Mouse (Mus musculus) left cerebral cortex, postnatal 25 days (tissue): Measurements from ENCODE around the gene Ndufa7. TPM values are rescaled to one million over a fixed set of nuclear protein-coding genes. Genes with fewer than 3 reads are reported as not detected.
A peak's percentile ranks its signal among the peaks of the same experiment; 100 is the strongest.
"Not testable (repeated sequence)": the region's sequence is repeated elsewhere in the genome, so short reads cannot be mapped to it uniquely, and the experiment has no call there.

ENCODE experiments used
- DNase-seq, 2 experiments: peaks; one replicate each; pipeline ENCODE4 v3.0.0; 2022; ENCODE audit warnings: low spot score in 2 of 2, mixed read lengths in 1 of 2
- intact Hi-C: fragments of 180-260 bp; cut with DNase I; formaldehyde crosslinking; loops from one replicate; pipeline ENCODE4 v1.15.1; 2025
- microRNA-seq, 2 experiments: library from miRNA; unstranded; fragments of <30 nt; microRNA quantifications; one replicate each; pipeline ENCODE4 v1.2.0; 2022
- total RNA-seq, 2 experiments: library from RNA; stranded (reverse); gene quantifications; 2 replicates each; pipeline ENCODE4 v1.2.3; 2021

The Ndufa7 gene
- total RNA-seq, 2 experiments from 2014 or later = 196 to 205 TPM

DNA sequence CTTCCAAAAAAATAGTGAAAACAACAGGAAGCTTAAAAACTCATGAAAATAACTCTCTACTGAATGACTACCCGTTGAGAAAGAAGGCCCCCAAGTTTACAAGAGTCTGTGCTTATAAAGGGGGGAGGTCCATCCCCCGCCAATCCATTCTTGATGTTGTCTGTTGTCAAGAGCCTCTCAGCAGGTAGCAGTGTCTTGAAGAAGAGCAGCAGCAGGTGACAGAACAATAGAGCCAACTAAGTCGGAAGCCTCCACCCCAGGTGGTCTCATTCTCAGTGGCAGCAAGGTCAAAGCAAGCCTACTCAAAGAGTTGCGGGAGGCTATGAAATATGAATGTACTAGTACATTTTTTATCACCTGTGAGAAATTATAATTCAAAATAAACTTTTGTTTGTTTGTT is 33.4 kb downstream of the Ndufa7 start:
- DNase-seq = no peak
- intact Hi-C loops = no loop called here

DNA sequence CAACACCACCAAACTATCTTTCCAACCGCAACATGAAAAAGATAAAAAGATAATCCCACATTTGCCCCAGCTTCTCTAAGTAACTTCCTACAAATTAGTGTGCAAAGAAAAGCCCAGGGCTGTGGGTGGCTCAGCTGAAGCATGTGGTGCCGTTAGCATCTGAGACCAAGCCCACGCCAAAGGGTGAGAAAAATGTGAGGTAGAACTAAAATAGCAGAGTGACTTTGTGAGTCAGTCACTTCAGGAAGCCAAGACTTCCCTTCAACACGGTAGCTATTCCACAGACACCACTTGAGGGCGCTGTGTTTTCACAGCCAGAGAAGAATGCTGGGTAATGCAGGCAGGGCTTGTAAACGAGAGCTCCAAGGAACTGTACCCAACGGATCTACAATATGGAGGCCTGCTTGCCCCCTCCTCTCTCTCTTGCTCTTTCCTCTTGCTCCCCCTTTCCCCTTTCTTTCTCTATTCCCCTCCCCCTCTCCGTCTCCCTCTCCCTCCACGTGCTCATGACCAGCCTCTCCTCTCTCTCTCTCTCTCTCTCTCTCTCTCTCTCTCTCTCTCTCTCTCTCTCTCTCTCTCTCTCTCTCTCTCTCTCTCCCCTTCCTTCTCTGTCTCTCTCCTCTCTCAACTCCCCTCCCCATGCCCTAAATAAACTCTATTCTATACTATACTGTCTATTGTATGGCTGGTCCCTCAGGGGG is 41.1 kb downstream of the Ndufa7 start:
- intact Hi-C loops = no loop called here
- DNase-seq = peak; percentile 83 to 98

DNA sequence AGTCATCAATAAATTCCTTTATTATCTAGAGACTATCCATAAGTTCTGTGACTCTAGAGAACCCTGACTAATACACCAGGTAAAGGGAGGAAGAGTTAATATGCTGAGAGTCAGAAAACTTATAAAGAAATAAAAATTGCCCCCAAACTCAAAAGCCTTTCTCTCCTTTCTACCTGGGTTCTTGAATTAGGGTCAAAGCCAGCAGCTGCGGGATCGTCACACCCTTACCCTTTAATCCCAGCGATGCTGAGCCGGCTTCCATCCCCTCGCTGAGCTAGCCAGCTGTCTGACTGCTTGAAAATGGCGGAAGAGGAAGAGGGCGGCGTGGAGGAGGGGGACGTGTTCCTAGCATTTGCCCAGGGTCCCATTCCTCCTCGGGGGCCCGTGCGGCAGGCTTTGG is 49.2 kb downstream of the Ndufa7 start, which contains the start of gene Gm7029:
TSS of gene Gm7029 (plus strand) at position 301 of the 400 bp plus-strand sequence.
- intact Hi-C loops, DNase-seq: not testable (repeated sequence)

DNA sequence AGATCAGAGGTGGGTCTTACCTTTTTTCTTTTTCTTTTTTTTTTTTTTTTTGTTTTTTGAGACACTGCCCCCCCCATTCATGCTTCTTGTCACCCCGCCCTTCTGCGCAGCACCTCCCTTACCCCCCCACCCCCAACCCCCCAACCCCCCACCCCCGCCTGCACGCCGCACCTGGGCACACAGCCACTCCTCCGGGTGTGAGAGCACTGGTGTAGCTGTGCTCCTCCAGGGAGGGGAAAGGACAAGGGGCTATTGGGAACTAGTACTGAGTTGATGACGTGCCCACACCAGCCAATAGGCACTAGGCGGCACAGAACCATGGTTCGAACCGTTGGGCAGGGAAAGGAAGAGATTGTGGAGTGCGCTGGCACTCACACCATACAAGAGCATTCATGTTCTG is 50.0 kb downstream of the Ndufa7 start:
- intact Hi-C loops = no loop called here

DNA sequence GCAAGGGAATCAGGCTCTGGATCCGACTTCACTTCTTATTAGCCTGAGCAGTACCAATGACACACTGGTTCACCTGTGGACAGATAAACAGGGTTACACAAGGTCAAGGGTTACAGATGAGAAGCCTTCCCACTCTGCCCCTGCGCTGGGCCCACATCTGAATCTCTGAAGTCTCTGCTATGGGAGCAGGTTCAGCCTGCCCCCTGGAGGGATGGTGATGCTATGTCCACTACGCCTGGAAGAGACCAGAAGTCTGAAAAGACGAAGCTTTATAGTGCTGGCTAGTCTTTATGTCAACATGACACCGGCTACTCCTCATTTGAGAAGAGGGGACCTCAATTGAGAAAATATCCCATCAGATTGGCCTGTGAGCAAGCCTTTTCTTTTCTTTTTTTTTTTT is 51.4 kb downstream of the Ndufa7 start:
- DNase-seq, intact Hi-C loops: not testable (repeated sequence)

More for the DNA sequence above, 50.0 kb downstream of the Ndufa7 start:
- DNase-seq = no peak

DNA sequence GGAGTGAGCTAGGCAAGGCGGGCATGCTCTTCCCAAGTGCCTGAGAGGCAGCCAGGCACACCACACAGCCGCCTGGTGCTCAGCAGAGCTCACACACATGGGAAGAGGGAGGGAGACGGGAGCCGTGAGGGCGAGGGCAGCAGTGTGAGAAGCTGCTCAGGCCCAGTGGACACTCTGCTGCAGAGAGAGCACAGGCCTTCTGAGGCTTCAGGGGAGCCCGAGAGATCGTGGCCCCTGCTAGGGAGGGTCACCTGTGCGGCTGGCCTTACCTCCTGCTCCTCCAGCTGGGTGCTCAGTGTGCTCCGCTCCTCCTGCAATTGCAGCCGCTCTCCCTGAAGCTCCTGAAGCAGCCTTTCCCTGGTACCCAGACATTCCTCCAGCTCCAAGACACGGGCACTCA is 59.9 kb downstream of the Ndufa7 start:
- DNase-seq, intact Hi-C loops: not testable (repeated sequence)

DNA sequence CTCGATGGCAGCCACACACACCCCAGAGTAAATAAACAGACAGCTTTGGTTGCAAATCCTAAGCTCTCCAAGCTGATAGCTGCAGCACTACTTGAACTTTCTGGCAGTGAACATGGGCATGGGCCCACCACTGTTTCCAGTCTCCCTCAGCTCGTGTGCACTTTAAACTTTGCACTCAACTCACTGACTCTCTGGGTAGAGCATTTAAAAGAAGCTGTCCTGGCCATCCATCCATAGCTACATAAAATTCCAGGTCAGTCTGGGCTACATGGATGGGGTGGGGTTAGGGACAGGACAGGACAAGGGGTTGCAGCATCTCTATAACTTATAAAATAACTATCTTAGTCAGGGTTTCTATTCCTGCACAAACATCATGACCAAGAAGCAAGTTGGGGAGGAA is 63.4 kb downstream of the Ndufa7 start:
- DNase-seq, intact Hi-C loops: not testable (repeated sequence)

Small RNA genes within 50 kb of the gene (microRNA-seq; reads per million reads assigned to microRNA genes)
- 0 reads per million in 2 experiments for gene Gm27740

Other genes with a start within 250 kb of the Ndufa7 start
- 10 to 100 TPM; 43.0 to 45.3 TPM for gene Zfp414, start 195.5 kb upstream of the Ndufa7 start, total RNA-seq
- not detected for gene Pram1, start 186.5 kb upstream of the Ndufa7 start, total RNA-seq
- 100 to 1,000 TPM; 120 to 129 TPM for gene Hnrnpm, start 137.7 kb upstream of the Ndufa7 start, total RNA-seq
- 10 to 100 TPM; 86.1 to 87.2 TPM for gene March2, start 105.9 kb upstream of the Ndufa7 start, total RNA-seq
- 100 to 1,000 TPM; 328 to 343 TPM for gene Rab11b, start 64.0 kb upstream of the Ndufa7 start, total RNA-seq
- 1 to 10 TPM; 3.9 to 4.1 TPM for gene Angptl4, start 42.7 kb upstream of the Ndufa7 start, total RNA-seq
- 10 to 100 TPM; 37.0 to 39.7 TPM for gene Kank3, start 14.1 kb upstream of the Ndufa7 start, total RNA-seq
- 100 to 1,000 TPM; 675 to 677 TPM for gene Rps28, start within 50 bp of the Ndufa7 start, total RNA-seq
- 10 to 100 TPM; 28.1 to 28.3 TPM for gene Cd320, start 18.5 kb downstream of the Ndufa7 start, total RNA-seq
- gene Gm7029, start 49.3 kb downstream of the Ndufa7 start, total RNA-seq = not detected
- 1 to 10 TPM; 3.0 to 3.4 TPM for gene Kifc1, start 66.1 kb downstream of the Ndufa7 start, total RNA-seq
- under 1 TPM in 1 of 2 experiments, not detected in 1; 0.57 TPM for gene Platr17, start 80.6 kb downstream of the Ndufa7 start, total RNA-seq
- 10 to 100 TPM; 26.0 to 26.2 TPM for gene Daxx, start 84.8 kb downstream of the Ndufa7 start, total RNA-seq
- 10 to 100 TPM; 32.7 to 37.7 TPM for gene Tapbp, start 91.3 kb downstream of the Ndufa7 start, total RNA-seq
- 10 to 100 TPM; 28.1 to 32.1 TPM for gene Zbtb22, start 91.3 kb downstream of the Ndufa7 start, total RNA-seq
- gene Rgl2, start 105.0 kb downstream of the Ndufa7 start, total RNA-seq = 10 to 100 TPM; 55.2 to 66.8 TPM
- gene Pfdn6, start 115.8 kb downstream of the Ndufa7 start, total RNA-seq = 100 to 1,000 TPM in 1 of 2 experiments, 10 to 100 TPM in 1; 89.7 to 104 TPM
- gene Wdr46, start 116.1 kb downstream of the Ndufa7 start, total RNA-seq = 10 to 100 TPM; 11.2 to 12.0 TPM
- gene B3galt4, start 126.9 kb downstream of the Ndufa7 start, total RNA-seq = 1 to 10 TPM; 5.8 to 6.4 TPM
- 10 to 100 TPM; 78.4 to 81.9 TPM for gene Vps52, start 131.2 kb downstream of the Ndufa7 start, total RNA-seq
- 100 to 1,000 TPM; 296 to 299 TPM for gene Rps18, start 131.4 kb downstream of the Ndufa7 start, total RNA-seq
- gene H2-K1, start 175.8 kb downstream of the Ndufa7 start, total RNA-seq = 10 to 100 TPM; 12.3 to 15.9 TPM
- 10 to 100 TPM; 28.4 to 32.2 TPM for gene Ring1, start 200.1 kb downstream of the Ndufa7 start, total RNA-seq
- 10 to 100 TPM; 33.3 to 35.1 TPM for gene H2-Ke6, start 203.5 kb downstream of the Ndufa7 start, total RNA-seq
- gene Slc39a7, start 207.1 kb downstream of the Ndufa7 start, total RNA-seq = 10 to 100 TPM; 96.2 to 98.6 TPM
- gene Rxrb, start 207.2 kb downstream of the Ndufa7 start, total RNA-seq = 10 to 100 TPM; 79.5 to 83.1 TPM
- 10 to 100 TPM; 14.1 to 14.6 TPM for gene Col11a2, start 214.9 kb downstream of the Ndufa7 start, total RNA-seq